Mouse (Mus musculus) G1E (cell line): ENCODE measurements around the gene Zbtb18.

Experiments used
- CTCF ChIP-seq: IDR thresholded peaks from 2 replicates; pipeline ENCODE4 v1.5.1; 2012; ENCODE audit warnings: low read depth, low read length, inconsistent platforms, mixed read lengths
- GATA1 ChIP-seq: IDR thresholded peaks from 2 replicates; pipeline ENCODE4 v1.6.1; 2012; ENCODE audit warnings: borderline replicate concordance, low read length, inconsistent platforms, mixed read lengths
- POLR2AphosphoS5 ChIP-seq: IDR thresholded peaks from 2 replicates; pipeline ENCODE4 v1.6.1; 2012; ENCODE audit warnings: low read depth, low read length, inconsistent platforms; ENCODE audit not compliant: insufficient replicate concordance
- TAL1 ChIP-seq: conservative IDR thresholded peaks from 2 replicates; pipeline ENCODE4 v1.6.1; 2012; ENCODE audit warnings: low read depth, low read length, inconsistent platforms, mixed read lengths

- TF ChIP-seq CTCF (no peak), GATA1 (no peak), TAL1 (no peak), POLR2AphosphoS5 (no peak)
Measured at GRCm38 (mm10) chr1:177454492-177454891, 12.3 kb downstream of the Zbtb18 start.
